Mouse (Mus musculus): ENCODE results near the gene B3gnt9. TPM values are rescaled to one million over a fixed set of nuclear protein-coding genes. Genes with fewer than 3 reads are reported as not detected.

Gene B3gnt9
- total and polyA plus RNA-seq, 3 experiments: 0.57 to 4.1 (median 0.66) TPM

- Histone ChIP-seq H3K27me3 (replicated peaks) (no peaks in the 10 kb centered on the region), H3K36me3 (replicated peaks in 1 of 2; ENCODE audit: control insufficient read depth in 1 of 2, insufficient read depth in 1 of 2, low read length in 1 of 2) (peaks cover 0 to 9% of the 10 kb centered on the region in 2 experiments), H3K4me2 (ENCODE audit: insufficient read depth, low read depth, poor library complexity, severe bottlenecking) (peak overlapping the region; percentile 78), H3K79me2 (replicated peaks; ENCODE audit: control insufficient read depth, extremely low read depth, insufficient read depth, poor library complexity, severe bottlenecking) (peaks cover 21% of the 10 kb centered on the region), H3K4me1 (ENCODE audit: control insufficient read depth in 1 of 2, insufficient read depth in 2 of 2) (peaks cover 3 to 20% of the 10 kb centered on the region in 2 experiments; a peak in 3 of 4 replicates), H3K27ac (ENCODE audit: insufficient read depth, low read depth) (peak overlapping the region; percentile 61), H3K4me3 (replicated peaks in 1 of 3; ENCODE audit: low read depth in 2 of 3, low read length in 2 of 3, poor library complexity in 1 of 3) (peak overlapping the region; percentile 83 to 99 (median 97)), H3K9me3 (replicated peaks; ENCODE audit: low read length) (no peaks in the 10 kb centered on the region), H3K9ac (ENCODE audit: insufficient read depth, low read depth) (peak overlapping the region; percentile 88)
- TF ChIP-seq SMC3 (IDR thresholded peaks at IDR 0.05; ENCODE audit: low read depth, low read length) (0 out of 2 replicates have a peak, but pooled peaks have one; percentile 0), JUN (IDR thresholded peaks at IDR 0.05; ENCODE audit: insufficient read depth, low read depth, low read length) (no peak), IRF4 (IDR thresholded peaks at IDR 0.05; ENCODE audit: low read depth, low read length) (0 out of 2 replicates have a peak, but pooled peaks have one; percentile 6), UBTF (IDR thresholded peaks at IDR 0.05; ENCODE audit: low read depth, low read length) (0 out of 2 replicates have a peak, but pooled peaks have one; percentile 29), SIN3A (IDR thresholded peaks at IDR 0.05; ENCODE audit: low read length) (peak; percentile 94), BHLHE40 (IDR thresholded peaks at IDR 0.05; ENCODE audit: low read depth, low read length) (0 out of 2 replicates have a peak, but pooled peaks have one; percentile 24), CHD1 (IDR thresholded peaks at IDR 0.05; ENCODE audit: low read depth, low read length) (peak; percentile 32; the same call in 1 of the 2 replicates), ZC3H11A (IDR thresholded peaks at IDR 0.05; ENCODE audit: low read depth, low read length) (no peak), NELFE (IDR thresholded peaks at IDR 0.05; ENCODE audit: low read depth, low read length) (peak; percentile 83)
- DNase-seq (ENCODE audit: extremely low read depth): no peak
- in situ Hi-C loops (cut with MboI; ENCODE audit: low pct_ligation_motif_present, low pct_unique_long_range_greater_than_20kb, low sequenced_read_pairs): loop anchor here (5.0 kb wide), 1 partner anchor 78 kb away; no protein-coding TSS in a partner anchor
- dilution Hi-C loops (cut with MboI; ENCODE audit: extremely low pct_ligation_motif_present, extremely low pct_unique_long_range_greater_than_20kb, low sequenced_read_pairs): no loop called here
These were observed 29.7 kb downstream of the B3gnt9 start for GRCm38 (mm10) chr8:105225272-105225593.

- H3K79me2 ChIP-seq (replicated peaks; ENCODE audit: control insufficient read depth, extremely low read depth, insufficient read depth, poor library complexity, severe bottlenecking): peaks cover 21% of the 10 kb centered on the region
- peaks cover 0 to 9% of the 10 kb centered on the region in 2 experiments for H3K36me3 ChIP-seq (replicated peaks in 1 of 2; ENCODE audit: control insufficient read depth in 1 of 2, insufficient read depth in 1 of 2, low read length in 1 of 2)
- in situ Hi-C loops (cut with MboI; ENCODE audit: low pct_ligation_motif_present, low pct_unique_long_range_greater_than_20kb, low sequenced_read_pairs) (loop anchor here (5.0 kb wide), 1 partner anchor 77 kb away; no protein-coding TSS in a partner anchor), dilution Hi-C loops (cut with MboI; ENCODE audit: extremely low pct_ligation_motif_present, extremely low pct_unique_long_range_greater_than_20kb, low sequenced_read_pairs) (no loop called here)
- H3K9ac ChIP-seq (ENCODE audit: insufficient read depth, low read depth): peak within 1 kb of the TSS; percentile 88
- DNase-seq (ENCODE audit: extremely low read depth): peak; percentile 91
- peak within 1 kb of the TSS; percentile 78 for H3K4me2 ChIP-seq (ENCODE audit: insufficient read depth, low read depth, poor library complexity, severe bottlenecking)
- peaks cover 3 to 20% of the 10 kb centered on the region in 2 experiments; a peak in 3 of 4 replicates for H3K4me1 ChIP-seq (ENCODE audit: control insufficient read depth in 1 of 2, insufficient read depth in 2 of 2)
- H3K9me3 ChIP-seq (replicated peaks; ENCODE audit: low read length): no peaks in the 10 kb centered on the region
- H3K27me3 ChIP-seq (replicated peaks): no peaks in the 10 kb centered on the region
- peak within 1 kb of the TSS; percentile 83 to 99 (median 97) for H3K4me3 ChIP-seq (replicated peaks in 1 of 3; ENCODE audit: low read depth in 2 of 3, low read length in 2 of 3, poor library complexity in 1 of 3)
- H3K27ac ChIP-seq (ENCODE audit: insufficient read depth, low read depth): peak within 1 kb of the TSS; percentile 61
- TF ChIP-seq KAT2A (IDR thresholded peaks at IDR 0.05; ENCODE audit: insufficient replicate concordance, low read length) (peak; percentile 88; the same call in 1 of the 2 replicates), MEF2A (IDR thresholded peaks at IDR 0.05; ENCODE audit: borderline replicate concordance, low read depth, low read length) (0 out of 2 replicates have a peak, but pooled peaks have one; percentile 20), MAZ (IDR thresholded peaks at IDR 0.05; ENCODE audit: low read depth, low read length) (no peak), TBP (conservative IDR thresholded peaks at IDR 0.05; ENCODE audit: low read depth, low read length) (peak; percentile 83), USF1 (IDR thresholded peaks at IDR 0.05; ENCODE audit: low read depth, low read length) (no peak), IRF4 (IDR thresholded peaks at IDR 0.05; ENCODE audit: low read depth, low read length) (peak; percentile 47; the same call in 1 of the 2 replicates), NELFE (IDR thresholded peaks at IDR 0.05; ENCODE audit: low read depth, low read length) (peak; percentile 96), RAD21 (IDR thresholded peaks at IDR 0.05; ENCODE audit: low read depth, low read length) (no peak), USF2 (conservative IDR thresholded peaks at IDR 0.05; ENCODE audit: low read depth, low read length) (no peak), SIN3A (IDR thresholded peaks at IDR 0.05; ENCODE audit: low read length) (no peak; the same call in 1 of the 2 replicates), JUN (IDR thresholded peaks at IDR 0.05; ENCODE audit: insufficient read depth, low read depth, low read length) (no peak), CHD1 (IDR thresholded peaks at IDR 0.05; ENCODE audit: low read depth, low read length) (no peak), MXI1 (IDR thresholded peaks at IDR 0.05; ENCODE audit: low read depth, low read length) (peak; percentile 89), ETS1 (conservative IDR thresholded peaks at IDR 0.05; ENCODE audit: low read depth, low read length) (no peak), E2F4 (IDR thresholded peaks at IDR 0.05; ENCODE audit: insufficient replicate concordance, low read depth, low read length) (no peak), BHLHE40 (IDR thresholded peaks at IDR 0.05; ENCODE audit: low read depth, low read length) (no peak), HCFC1 (IDR thresholded peaks at IDR 0.05; ENCODE audit: low read depth, low read length) (peak; percentile 87), MAFK (IDR thresholded peaks at IDR 0.05; ENCODE audit: insufficient replicate concordance, low read length) (no peak), ZNF384 (IDR thresholded peaks at IDR 0.05; ENCODE audit: low read depth, low read length) (no peak), MAX (IDR thresholded peaks at IDR 0.05; ENCODE audit: low read length) (peak; percentile 53; the same call in 1 of the 2 replicates), NRF1 (IDR thresholded peaks at IDR 0.05; ENCODE audit: low read depth, low read length) (peak; percentile 91), JUND (conservative IDR thresholded peaks at IDR 0.05; ENCODE audit: low read depth, low read length) (no peak), ZC3H11A (IDR thresholded peaks at IDR 0.05; ENCODE audit: low read depth, low read length) (no peak), MYC (IDR thresholded peaks at IDR 0.05; ENCODE audit: low read depth, low read length) (no peak), UBTF (IDR thresholded peaks at IDR 0.05; ENCODE audit: low read depth, low read length) (no peak; the same call in 1 of the 2 replicates)
These were observed 30.3 kb downstream of the B3gnt9 start, which contains the start of gene D230025D16Rik for GRCm38 (mm10) chr8:105224413-105225271. Gene D230025D16Rik, plus strand, starts transcription at chr8:105225145.
